In genomic region chr6:34003033-34003432, GRCm38 (mm10) we compare ENCODE assay signal across 26 mouse cellular contexts. TPM values are rescaled to one million over a fixed set of nuclear protein-coding genes. Genes with fewer than 3 reads are reported as not detected.
"Had no signal": no experiment of that assay in that cellular context is flagged by ENCODE, and none has a peak within 500 bp of the region (broad histone marks: within the 10 kb centered on the region; RNA-seq: fewer than 3 reads in every experiment).

No protein-coding gene starts in this region.

- H3K36me3 ChIP-seq: embryonic facial prominence, embryonic 10.5 days; embryonic facial prominence, embryonic 12.5 days; embryonic facial prominence, embryonic 13.5 days; embryonic facial prominence, embryonic 15.5 days; forebrain, embryonic 10.5 days; forebrain, embryonic 12.5 days; forebrain, embryonic 15.5 days; heart, embryonic 10.5 days had no signal

- H3K4me1 ChIP-seq: embryonic facial prominence, embryonic 12.5 days; embryonic facial prominence, embryonic 13.5 days; embryonic facial prominence, embryonic 15.5 days; forebrain, embryonic 15.5 days had no signal

- H3K9ac ChIP-seq: embryonic facial prominence, embryonic 12.5 days; embryonic facial prominence, embryonic 13.5 days; embryonic facial prominence, embryonic 15.5 days; forebrain, embryonic 12.5 days; forebrain, embryonic 13.5 days; forebrain, embryonic 15.5 days; forebrain, postnatal 0 days had no signal

- DNase-seq: cerebellum, adult 9-11 months; cerebellum, postnatal 10 days; cerebellum, postnatal 14 days; cerebellum, postnatal 25 days; embryo, embryonic 11 days; forebrain, postnatal 0 days; gastrocnemius, adult 2 months; gastrocnemius, postnatal 10 days; gastrocnemius, postnatal 14 days; gastrocnemius, postnatal 25 days; gastrocnemius, postnatal 36 days; heart, adult 11 months; heart, adult 18-20 months; heart, adult 2 months had no signal

- H3K9me3 ChIP-seq: embryonic facial prominence, embryonic 10.5 days; embryonic facial prominence, embryonic 12.5 days; embryonic facial prominence, embryonic 13.5 days; embryonic facial prominence, embryonic 15.5 days; forebrain, embryonic 10.5 days; forebrain, embryonic 12.5 days; forebrain, embryonic 13.5 days; forebrain, embryonic 15.5 days; heart, embryonic 10.5 days had no signal

- H3K4me3 ChIP-seq: embryonic facial prominence, embryonic 10.5 days; embryonic facial prominence, embryonic 12.5 days; embryonic facial prominence, embryonic 13.5 days; embryonic facial prominence, embryonic 15.5 days; erythroblast, embryonic 14.5 days; forebrain, embryonic 10.5 days; forebrain, embryonic 12.5 days; forebrain, embryonic 13.5 days; forebrain, embryonic 15.5 days; gastrocnemius, adult 2 months; heart, adult 2 months; heart, embryonic 10.5 days had no signal

- H3K27ac ChIP-seq: embryonic facial prominence, embryonic 10.5 days; embryonic facial prominence, embryonic 12.5 days; embryonic facial prominence, embryonic 13.5 days; embryonic facial prominence, embryonic 15.5 days; forebrain, embryonic 10.5 days; forebrain, embryonic 12.5 days; forebrain, embryonic 13.5 days; forebrain, embryonic 15.5 days; gastrocnemius, adult 2 months; heart, adult 2 months; heart, embryonic 10.5 days had no signal

RNA-seq across cellular contexts. Expression of gene Lrguk, which starts 26.2 kb away (rescaled TPM):
- total RNA-seq: gastrocnemius, adult 8-10 months; granulocyte monocyte progenitor cell, adult 5-6 weeks had no signal
- polyA plus RNA-seq: erythroblast, embryonic 14.5 days had no signal
